Mouse (Mus musculus) T-helper 2 cell (primary cell): Measurements from ENCODE around the gene Car12.
"Not testable (repeated sequence)": the region's sequence is repeated elsewhere in the genome, so short reads cannot be mapped to it uniquely, and the experiment has no call there.

Experiments used
- in situ Hi-C: fragments of 300-600 bp; cut with MboI, MseI; formaldehyde crosslinking; loops from one replicate; pipeline ENCODE4 v1.15.1; 2025; ENCODE audit warnings: high pct_unique_total_duplicates

Gene Car12

DNA sequence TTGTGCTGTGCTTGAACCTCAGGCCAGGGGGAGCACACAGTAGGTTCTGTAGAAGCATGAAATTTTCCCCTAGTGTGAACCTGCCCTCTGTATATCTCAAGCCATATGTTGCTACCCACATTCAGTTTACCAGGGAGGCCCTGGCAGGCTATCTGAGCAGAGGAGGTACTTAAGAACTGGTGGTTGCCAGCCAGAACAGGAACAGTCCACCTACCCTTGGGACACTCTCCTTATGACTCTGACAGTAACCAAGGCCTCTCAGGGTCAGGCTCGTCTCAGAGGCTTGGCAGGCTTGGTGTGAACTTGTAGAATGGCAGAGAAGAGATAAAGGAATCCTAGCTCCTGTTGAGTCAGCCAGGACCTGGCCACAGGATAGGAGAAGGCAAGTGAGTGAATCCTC is 47.5 kb downstream of the Car12 start:
- in situ Hi-C loops: no loop called here

DNA sequence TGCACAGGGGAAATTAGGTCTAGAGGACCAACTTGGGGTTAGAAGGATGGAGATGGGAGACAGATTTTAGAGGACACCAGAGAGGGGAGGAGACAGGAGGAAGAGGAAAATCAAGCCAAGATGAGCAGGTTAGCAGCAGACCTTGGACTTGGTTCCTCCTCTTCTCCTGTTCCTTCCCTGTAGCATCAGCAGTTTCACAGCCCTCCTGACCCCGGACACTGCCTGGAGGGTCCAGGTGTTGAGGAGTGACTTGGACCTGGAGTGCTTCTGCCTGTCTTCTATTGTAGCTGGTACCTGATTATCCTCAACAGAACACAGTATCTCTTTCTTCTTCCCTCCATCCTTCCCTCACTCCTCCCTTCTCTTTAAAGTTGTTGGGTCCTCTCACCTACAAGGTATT is 55.2 kb downstream of the Car12 start:
- in situ Hi-C loops: no loop called here

DNA sequence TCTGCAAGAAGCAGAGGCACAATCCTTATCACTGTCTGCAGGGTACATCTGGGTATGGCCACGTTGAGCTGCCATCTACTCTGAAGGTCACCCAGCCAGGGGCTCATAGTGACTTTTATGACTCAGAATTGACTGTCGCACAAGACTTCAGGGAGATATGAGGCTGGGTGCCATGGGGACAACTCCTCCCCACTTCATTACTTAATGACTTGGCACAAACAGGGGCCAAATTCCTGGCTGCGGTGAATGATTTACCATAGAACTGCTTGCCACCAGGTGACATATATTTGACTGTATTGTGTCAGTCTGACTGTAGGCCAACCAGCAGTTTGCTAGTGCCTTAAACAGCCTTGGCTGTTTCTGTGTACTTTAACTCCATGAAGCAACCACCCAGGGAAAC is 55.8 kb downstream of the Car12 start:
- in situ Hi-C loops: no loop called here

DNA sequence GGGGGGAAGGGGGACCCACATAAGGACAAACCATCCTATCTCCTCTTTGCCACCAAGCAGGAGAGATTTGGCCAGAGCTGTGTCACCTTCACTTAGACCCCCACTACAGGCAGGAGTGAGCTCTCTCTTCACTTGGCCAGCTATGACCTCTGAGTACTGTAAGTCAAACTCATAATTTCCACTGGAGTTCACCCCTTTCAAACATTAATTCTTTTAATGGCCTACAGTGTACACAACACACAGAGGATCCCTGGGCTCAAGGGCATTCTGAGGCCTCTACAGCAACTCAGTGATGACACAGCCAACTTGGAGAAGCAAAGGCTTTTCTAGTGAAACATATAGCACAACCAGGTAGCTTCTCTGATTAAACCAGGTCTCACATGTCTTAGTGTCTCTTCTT is 57.2 kb downstream of the Car12 start:
- in situ Hi-C loops: no loop called here

DNA sequence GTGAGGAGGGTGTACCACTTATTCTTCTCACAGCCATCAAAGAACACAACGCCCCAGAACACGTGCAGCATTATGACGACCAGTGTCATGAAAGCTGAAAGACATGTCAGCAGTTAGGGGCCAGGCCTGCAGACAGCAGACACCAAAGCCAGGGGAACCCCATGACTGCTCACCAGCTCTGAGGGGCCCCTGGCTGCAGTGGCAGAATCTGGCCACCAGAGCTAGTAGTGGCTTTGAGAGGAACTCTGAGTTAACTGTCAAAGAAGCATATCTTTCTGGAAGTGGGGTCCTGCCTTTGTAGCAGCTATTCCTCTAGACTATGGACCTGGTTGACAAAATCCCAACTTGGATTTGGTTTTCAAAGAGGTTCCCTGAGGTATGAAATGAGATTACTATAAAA is 71.1 kb downstream of the Car12 start:
- in situ Hi-C loops: loop anchor here (5.0 to 10.0 kb wide), 2 partner anchors 38 to 140 kb away; no protein-coding TSS in a partner anchor

DNA sequence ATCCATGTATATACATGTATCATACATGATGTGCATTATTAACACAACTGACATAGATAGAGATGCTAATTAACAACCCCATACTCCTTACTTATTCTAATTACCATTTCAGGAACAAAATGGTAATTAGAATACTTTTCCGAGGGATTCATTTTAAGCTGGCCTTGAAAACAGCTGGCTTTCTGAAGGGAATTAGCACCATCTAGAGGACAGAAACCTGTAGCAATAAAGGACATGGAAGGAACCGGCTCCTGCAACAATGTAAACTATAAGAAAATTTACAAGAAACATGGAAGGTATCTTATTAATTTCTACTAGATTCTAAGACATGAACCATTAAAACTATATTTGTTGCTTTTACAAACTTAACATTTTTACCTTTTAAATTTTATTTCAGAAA is 74.3 kb downstream of the Car12 start:
- in situ Hi-C loops: loop anchor here (5.0 to 10.0 kb wide), 2 partner anchors 61 to 143 kb away; no protein-coding TSS in a partner anchor

DNA sequence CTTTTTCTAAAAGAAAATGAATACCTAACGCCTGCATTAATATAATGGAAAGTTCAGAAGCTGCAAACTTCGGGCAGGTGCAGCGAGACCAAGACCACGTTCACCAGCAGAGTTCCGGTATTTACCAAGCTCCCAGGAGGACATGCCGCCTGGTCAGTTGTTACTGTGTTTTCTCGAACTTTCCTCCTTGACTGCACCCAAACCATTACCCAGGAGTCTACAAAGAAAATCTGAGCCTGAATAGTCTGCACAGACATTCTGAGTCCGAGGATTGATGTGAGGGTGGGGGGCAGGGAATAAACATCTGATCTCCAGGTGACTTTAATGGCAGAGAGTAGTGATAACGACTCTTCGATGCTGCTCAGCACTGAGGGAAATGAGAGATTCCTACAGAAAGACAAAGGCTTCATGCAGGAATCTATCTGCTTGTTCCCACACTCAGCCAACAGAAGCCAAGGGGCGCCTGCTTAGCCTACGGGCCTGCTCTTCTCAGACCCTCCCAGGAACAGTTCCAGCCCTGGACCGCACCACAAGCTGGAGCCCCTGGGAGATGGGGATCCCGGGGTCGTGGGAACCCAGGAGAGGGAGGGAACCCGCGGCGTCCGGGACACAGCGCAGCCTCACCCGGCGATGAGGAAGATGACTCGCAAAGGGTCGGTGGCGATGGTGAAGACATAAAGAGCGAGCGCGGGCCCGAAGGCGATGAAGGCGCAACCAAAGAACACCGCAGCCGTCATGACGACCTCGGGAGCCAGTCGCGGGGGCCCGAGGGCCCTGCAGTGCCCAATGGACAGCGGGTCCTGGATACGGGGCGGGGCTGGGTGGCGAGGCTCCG is 81.4 kb downstream of the Car12 start:
- in situ Hi-C loops: no loop called here

DNA sequence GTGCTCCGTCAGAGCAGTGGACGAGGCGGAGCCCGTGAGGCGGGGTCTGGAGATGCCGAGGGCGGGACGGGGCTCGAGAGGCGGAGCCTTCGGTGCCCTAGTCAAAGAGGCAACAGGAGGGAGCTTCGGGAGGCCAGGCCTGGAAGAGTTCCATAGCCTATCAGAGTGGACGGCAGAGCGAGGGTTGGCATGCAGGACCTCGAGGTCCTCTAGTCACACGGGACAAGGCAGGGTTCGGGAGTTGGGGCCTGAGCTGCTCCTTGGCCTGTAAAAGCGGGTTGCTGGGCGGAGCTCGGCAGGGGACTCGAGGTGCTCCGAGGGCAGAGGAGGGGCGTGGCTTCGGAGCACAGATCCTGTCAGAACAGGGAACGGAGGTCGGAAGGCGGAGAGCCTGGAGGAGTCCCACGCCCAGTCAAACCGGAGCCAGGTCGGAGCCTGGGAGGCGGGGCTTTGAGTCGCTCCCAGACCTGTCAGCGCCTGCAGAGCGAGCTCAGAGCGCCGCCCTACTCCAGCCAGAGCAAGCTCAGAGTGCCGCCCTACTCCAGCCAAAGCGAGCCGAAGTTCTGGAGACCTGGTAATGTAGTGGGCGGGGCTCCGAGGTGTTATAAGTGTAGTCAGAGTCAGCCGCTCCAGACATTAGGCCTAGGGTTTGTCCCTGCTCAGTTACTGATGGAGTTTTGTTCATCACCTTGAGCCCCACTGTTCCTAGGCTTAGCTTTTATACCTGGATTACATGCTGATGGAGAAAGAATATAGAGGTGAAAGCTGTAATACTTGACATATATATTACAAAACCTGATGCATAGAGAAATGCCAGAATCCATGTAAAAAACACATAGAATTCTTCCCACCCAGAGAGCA is 82.2 kb downstream of the Car12 start, which contains the start of gene Aph1b:
Gene Aph1b, minus strand, starts transcription at position 27 of the 861 bp plus-strand sequence.
- in situ Hi-C loops: no loop called here

DNA sequence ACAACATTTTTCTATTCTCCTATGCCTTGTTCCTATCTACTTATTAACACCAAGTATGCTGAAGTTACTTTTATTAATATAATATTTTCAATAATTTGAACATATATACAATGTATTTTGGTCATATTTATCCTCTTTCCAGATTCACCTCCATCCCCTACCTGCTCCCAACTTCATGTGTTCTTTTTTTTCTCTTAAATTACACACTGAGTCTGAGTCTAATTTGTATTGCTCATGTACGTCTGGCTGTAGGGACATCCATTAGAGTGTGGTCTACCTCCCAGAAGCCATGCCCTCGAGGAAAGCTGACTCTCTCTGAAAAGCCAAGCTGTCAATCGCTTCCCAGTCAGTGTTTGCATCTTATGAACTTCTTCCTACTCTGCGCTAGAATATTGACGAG is 83.3 kb downstream of the Car12 start, which contains the start of gene Gm10647:
Gene Gm10647, plus strand, starts transcription at position 301 of the 400 bp plus-strand sequence.
- in situ Hi-C loops: no loop called here

DNA sequence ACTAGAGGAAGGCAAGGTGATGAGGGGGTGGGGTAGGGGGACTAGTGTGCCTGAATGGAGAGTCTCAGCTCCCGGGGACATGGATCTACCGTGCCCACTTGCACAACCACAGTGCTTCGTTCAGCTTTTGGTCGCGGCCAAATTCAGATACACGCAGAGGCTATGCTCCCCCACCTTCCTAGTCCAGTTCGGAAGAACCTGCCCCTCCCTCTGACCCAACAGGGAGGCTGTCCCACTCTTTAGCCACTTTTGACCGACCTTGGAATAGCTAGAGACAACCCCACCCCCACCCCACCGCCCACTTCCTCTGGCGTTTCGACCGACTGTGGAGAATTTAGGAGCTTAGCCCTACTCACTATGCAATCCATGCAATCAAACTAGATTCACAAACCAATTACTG is 88.5 kb downstream of the Car12 start:
- in situ Hi-C loops: no loop called here

DNA sequence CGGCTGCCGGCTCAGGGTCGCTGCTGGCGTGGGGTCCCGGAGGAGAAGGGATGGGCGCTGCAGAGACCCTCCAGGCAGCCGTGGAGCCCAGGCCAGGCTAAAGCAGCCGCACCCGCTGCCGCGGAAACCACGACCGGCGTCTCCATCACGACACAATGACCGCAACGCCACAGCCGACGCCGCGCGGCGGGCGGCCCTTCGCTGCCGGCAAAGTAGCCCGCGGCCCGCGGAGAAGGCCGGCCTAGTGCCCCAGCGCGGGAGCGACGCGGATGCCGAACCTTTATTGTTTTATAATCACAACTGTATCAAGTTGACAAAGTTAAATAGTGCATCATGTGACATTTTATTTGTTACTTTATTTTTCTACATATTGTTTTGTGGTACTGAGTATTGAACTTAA is 92.5 kb downstream of the Car12 start:
- in situ Hi-C loops: not testable (repeated sequence)

DNA sequence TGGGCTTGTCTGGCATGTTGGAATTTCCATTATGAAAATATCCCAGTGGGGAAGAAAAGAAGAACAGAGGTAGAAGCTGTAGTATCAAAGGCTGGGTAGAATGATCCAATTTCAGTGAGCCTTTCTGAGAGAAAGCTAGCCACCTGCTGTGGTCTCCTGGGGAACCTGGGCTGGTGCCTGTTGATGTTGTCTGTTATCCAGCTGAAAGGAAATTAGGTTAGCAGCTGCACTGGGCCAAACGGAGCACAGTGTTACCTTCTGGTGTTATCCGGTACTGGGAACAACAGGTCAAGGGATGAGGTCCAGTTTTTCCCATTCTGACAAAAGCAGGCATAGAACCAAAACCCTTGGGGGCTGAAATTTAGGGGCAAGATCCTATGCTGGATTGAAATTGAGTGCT is 99.9 kb downstream of the Car12 start:
- in situ Hi-C loops: no loop called here
